Mouse (Mus musculus) embryonic facial prominence, embryonic 11.5 days (tissue): ENCODE results near the gene Slx4. TPM values are rescaled to one million over a fixed set of nuclear protein-coding genes. Genes with fewer than 3 reads are reported as not detected.

Source experiments
- ATAC-seq: fragments of 200-750 bp; cut with Nextera tagmentation; replicated peaks from 2 replicates; pipeline ENCODE4 v1.8.0; 2017; ENCODE audit warnings: low read depth; ENCODE audit not compliant: insufficient number of reproducible peaks, low FRiP score, low TSS enrichment
- DNase-seq: peaks from one replicate; pipeline ENCODE4 v3.0.0-alpha.2; 2015; ENCODE audit warnings: low spot score
- H3K27ac ChIP-seq: fragments of 300-500 bp; sonication (generic); replicated peaks from 2 replicates; pipeline ENCODE4 v1.5.1; 2014; ENCODE audit warnings: mild to moderate bottlenecking, low read depth, low read length, control low read depth
- H3K27me3 ChIP-seq: fragments of 300-500 bp; sonication (generic); 2 replicates; pipeline ENCODE4 v1.6.1; 2014; ENCODE audit warnings: mild to moderate bottlenecking, low read length, moderate library complexity, mixed read lengths; ENCODE audit not compliant: control insufficient read depth, insufficient read depth
- H3K36me3 ChIP-seq: fragments of 300-500 bp; sonication (generic); replicated peaks from 2 replicates; pipeline ENCODE4 v1.6.1; 2014; ENCODE audit warnings: low read depth, mild to moderate bottlenecking, low read length, moderate library complexity, mixed read lengths; ENCODE audit not compliant: control insufficient read depth, insufficient read depth
- H3K4me1 ChIP-seq: fragments of 300-500 bp; sonication (generic); 2 replicates; pipeline ENCODE4 v1.6.1; 2014; ENCODE audit warnings: low read length, mixed read lengths; ENCODE audit not compliant: control insufficient read depth, insufficient read depth
- H3K4me2 ChIP-seq: fragments of 300-500 bp; sonication (generic); 2 replicates; pipeline ENCODE4 v1.6.1; 2014; ENCODE audit warnings: low read depth, mild to moderate bottlenecking, control low read depth, low read length, moderate library complexity
- H3K4me3 ChIP-seq: fragments of 300-500 bp; sonication (generic); 2 replicates; pipeline ENCODE4 v1.5.1; 2014; ENCODE audit warnings: low read depth, low read length, control low read depth
- H3K9ac ChIP-seq: fragments of 300-500 bp; sonication (generic); replicated peaks from 2 replicates; pipeline ENCODE4 v1.6.1; 2014; ENCODE audit warnings: mild to moderate bottlenecking, control low read depth, low read length
- H3K9me3 ChIP-seq: fragments of 300-500 bp; sonication (generic); replicated peaks from 2 replicates; pipeline ENCODE4 v1.6.1; 2016; ENCODE audit warnings: mild to moderate bottlenecking, low read length, inconsistent platforms, mixed read lengths; ENCODE audit not compliant: control insufficient read depth
- WGBS: fragments of 180-500 bp; shearing (Covaris S2); extraction: QIAGEN DNeasy Blood & Tissue Kit; methylation state at CpG from one replicate; pipeline ENCODE4 v1.1.7; 2014; 5-methylcytosine and 5-hydroxymethylcytosine counted together
- polyA plus RNA-seq: library from polyadenylated mRNA; unstranded; fragments of >200 nt; fragmentation: Nextera tagmentation; extraction: Ambion mirVana; gene quantifications from 2 replicates; pipeline ENCODE4 v1.2.1, GENCODE M21; 2014

The Slx4 gene
- polyA plus RNA-seq, 1 experiment from 2014 or later, result 25.2 TPM

DNA sequence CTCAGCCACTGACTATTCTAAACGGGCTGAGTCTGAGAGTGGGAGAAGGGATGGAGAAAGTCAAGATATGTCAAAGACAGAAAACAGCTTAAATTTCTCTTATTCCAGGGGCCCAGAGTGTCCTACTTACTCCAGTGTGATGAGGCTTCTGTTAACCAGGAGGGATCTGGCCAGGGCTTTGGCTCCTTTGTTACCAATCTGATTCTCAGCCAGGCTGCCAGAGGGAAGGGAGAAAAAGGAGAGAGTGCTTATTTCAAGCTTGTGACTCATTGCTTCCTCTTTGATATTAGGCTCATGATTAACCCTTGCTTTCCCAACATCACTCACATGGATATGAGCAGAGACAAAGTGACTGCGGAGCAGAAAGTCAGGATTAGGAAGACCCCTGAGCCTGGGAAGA is 44.3 kb downstream of the Slx4 start:
- no peaks in the 10 kb centered on the region for H3K36me3 ChIP-seq
- H3K27ac ChIP-seq, result no peak overlapping the region
- no peak overlapping the region for H3K4me3 ChIP-seq
- no peaks in the 10 kb centered on the region for H3K4me1 ChIP-seq
- H3K4me2 ChIP-seq, result no peak overlapping the region
- no peak overlapping the region for H3K9ac ChIP-seq
- no peak for DNase-seq
- ATAC-seq, result no peak
- H3K27me3 ChIP-seq, result no peaks in the 10 kb centered on the region
- H3K9me3 ChIP-seq, result no peaks in the 10 kb centered on the region
- WGBS, result 73% methylated on average over 2 of the region's 2 CpGs

DNA sequence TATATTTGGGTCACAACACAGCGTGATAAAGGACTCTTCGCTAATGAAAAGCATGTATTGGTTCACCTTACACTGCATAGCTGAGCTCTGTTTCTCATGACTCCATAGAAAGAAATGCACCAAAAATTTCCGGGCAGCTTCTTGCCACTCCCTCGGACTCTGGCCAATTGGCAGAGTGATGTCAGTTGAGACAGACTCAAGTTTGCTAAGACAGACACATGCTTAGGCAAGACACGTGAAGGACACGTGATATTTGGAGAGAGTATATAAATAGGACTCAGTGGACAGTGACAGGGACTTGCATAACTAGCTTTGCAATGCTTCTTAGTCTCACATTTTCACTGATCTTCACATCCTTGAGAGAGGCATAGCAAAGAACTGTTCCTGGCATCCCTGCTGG is 47.2 kb downstream of the Slx4 start:
- DNase-seq (no peak), ATAC-seq (no peak)
- Histone ChIP-seq H3K27ac (no peak overlapping the region), H3K27me3 (no peaks in the 10 kb centered on the region), H3K36me3 (no peaks in the 10 kb centered on the region), H3K9me3 (no peaks in the 10 kb centered on the region), H3K9ac (no peak overlapping the region), H3K4me3 (no peak overlapping the region), H3K4me2 (no peak overlapping the region), H3K4me1 (no peaks in the 10 kb centered on the region)
- 79% methylated on average over 6 of the region's 6 CpGs for WGBS

DNA sequence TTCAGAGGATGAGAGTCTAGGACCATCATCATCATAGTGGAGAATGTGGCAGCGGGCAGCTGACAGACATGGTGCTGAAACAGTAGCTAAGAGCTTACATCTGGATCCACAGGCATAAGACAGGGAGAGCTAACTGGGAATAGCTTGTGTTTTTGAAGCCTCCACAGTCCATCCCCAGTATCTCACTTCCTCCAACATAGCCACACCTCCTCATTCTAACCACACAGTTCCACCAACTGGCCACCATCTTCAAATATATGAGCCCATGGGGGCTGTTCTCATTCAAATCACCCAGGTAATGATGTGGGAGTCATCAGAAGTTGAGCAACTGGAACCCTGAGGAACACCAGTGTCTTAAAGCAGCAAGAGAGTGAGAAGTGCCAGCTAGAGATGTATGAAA is 52.4 kb downstream of the Slx4 start:
- H3K4me1 ChIP-seq, result no peaks in the 10 kb centered on the region
- H3K4me3 ChIP-seq, result no peak overlapping the region
- H3K36me3 ChIP-seq, result no peaks in the 10 kb centered on the region
- ATAC-seq (no peak), DNase-seq (no peak)
- no peaks in the 10 kb centered on the region for H3K9me3 ChIP-seq
- H3K4me2 ChIP-seq, result no peak overlapping the region
- H3K27me3 ChIP-seq, result no peaks in the 10 kb centered on the region
- H3K9ac ChIP-seq, result no peak overlapping the region
- H3K27ac ChIP-seq, result no peak overlapping the region
- 77% methylated on average over 1 of the region's 1 CpGs for WGBS

DNA sequence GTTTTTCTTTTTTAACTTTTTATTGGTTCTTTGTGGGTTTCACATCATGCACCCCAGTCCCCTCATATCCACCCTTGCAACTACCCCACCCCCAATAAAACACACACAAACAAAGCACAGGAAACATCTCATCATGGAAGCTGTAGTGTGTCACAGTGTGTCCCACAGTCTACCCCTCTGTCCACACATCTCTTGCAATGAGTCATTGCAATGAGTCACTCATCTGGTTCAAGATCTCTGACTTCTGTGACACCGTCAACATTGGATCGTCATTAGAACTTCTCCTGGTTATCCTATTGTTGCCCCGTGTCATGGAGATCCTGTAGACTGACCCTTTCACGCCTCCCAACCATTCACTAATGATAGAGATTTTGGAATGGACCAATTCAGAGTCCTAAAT is 68.9 kb downstream of the Slx4 start:
- ATAC-seq (no peak), DNase-seq (no peak)
- WGBS, result 87% methylated on average over 4 of the region's 4 CpGs
- H3K4me3 ChIP-seq, result no peak overlapping the region
- H3K9ac ChIP-seq, result no peak overlapping the region
- no peak overlapping the region for H3K27ac ChIP-seq
- H3K9me3 ChIP-seq, result no peaks in the 10 kb centered on the region
- no peaks in the 10 kb centered on the region; the same call in 1 of the 2 replicates for H3K36me3 ChIP-seq
- H3K4me2 ChIP-seq, result no peak overlapping the region
- no peaks in the 10 kb centered on the region for H3K27me3 ChIP-seq
- H3K4me1 ChIP-seq, result no peaks in the 10 kb centered on the region

DNA sequence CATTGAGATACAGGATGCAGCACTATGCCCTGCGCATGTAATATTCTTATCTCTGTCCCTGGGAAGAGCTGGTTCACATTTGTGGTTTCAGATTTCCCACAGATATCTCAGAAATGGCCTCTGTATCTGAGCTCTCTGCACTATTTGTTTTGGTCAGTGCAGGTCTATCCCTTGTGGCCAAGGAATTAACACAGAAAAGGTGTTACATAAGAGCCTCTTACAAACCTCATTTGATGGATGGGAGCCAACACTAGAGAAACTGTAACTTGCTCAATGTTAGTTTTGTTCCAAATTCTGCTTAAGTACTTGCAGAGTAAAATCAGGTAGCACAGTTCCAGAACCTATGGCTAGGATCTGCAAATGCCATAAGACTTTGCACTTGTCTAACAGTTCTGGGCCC is 69.5 kb downstream of the Slx4 start:
- H3K4me3 ChIP-seq, result no peak overlapping the region
- H3K27ac ChIP-seq, result no peak overlapping the region
- H3K9me3 ChIP-seq, result no peaks in the 10 kb centered on the region
- H3K27me3 ChIP-seq, result no peaks in the 10 kb centered on the region
- H3K9ac ChIP-seq, result 0 out of 2 replicates have a peak overlapping the region, but pooled peaks have one; percentile 13
- H3K4me1 ChIP-seq, result no peaks in the 10 kb centered on the region
- DNase-seq (no peak), ATAC-seq (no peak)
- 90% methylated on average over 1 of the region's 1 CpGs for WGBS
- H3K4me2 ChIP-seq, result no peak overlapping the region
- H3K36me3 ChIP-seq, result no peaks in the 10 kb centered on the region; the same call in 1 of the 2 replicates

DNA sequence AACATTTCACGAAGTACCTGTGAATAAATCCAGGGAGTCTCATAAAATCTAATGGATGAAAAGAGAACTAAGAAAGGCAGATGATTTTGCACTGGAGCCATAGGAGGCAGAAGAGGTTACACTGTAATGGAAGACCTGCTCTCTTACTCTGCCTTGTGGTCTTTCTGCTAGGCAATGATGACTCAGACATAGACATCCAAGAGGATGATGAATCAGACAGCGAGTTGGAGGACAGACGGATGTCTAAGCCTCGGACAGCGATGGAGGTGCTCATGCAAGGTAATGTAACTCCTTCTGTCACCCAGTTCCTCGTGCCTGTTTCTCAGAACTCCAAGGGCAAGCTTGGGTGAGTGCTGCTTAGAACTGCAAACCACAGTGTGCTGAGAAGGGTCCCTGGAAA is 70.0 kb downstream of the Slx4 start:
- Histone ChIP-seq H3K27ac (no peak overlapping the region), H3K36me3 (no peaks in the 10 kb centered on the region; the same call in 1 of the 2 replicates), H3K27me3 (no peaks in the 10 kb centered on the region), H3K9me3 (no peaks in the 10 kb centered on the region), H3K4me1 (no peaks in the 10 kb centered on the region), H3K4me2 (no peak overlapping the region), H3K4me3 (no peak overlapping the region), H3K9ac (no peak overlapping the region)
- ATAC-seq, result no peak
- WGBS, result 87% methylated on average over 6 of the region's 6 CpGs
- no peak for DNase-seq

DNA sequence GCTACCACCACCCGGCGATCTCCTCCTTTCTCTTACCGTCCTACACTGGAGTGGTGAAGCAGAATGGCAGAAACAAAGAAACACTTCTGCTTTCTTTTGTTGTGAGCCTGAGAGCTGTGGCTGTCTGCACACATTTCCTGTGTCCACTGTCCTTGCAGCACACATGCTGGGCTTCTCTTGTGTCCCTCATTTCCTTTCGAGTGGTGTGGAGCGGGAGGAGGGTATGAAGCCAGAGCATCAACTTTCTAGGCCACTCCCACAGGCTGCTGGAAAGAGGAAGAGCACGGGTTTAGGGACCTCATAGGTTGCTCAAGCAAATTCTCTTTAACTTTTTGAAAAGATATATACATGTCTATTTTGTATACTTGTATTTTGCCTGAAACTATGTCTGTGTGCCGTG is 74.4 kb downstream of the Slx4 start:
- DNase-seq (peak; percentile 3), ATAC-seq (no peak)
- Histone ChIP-seq H3K9ac (no peak overlapping the region), H3K4me2 (no peak overlapping the region), H3K4me3 (no peak overlapping the region), H3K9me3 (no peaks in the 10 kb centered on the region), H3K27me3 (no peaks in the 10 kb centered on the region), H3K4me1 (no peaks in the 10 kb centered on the region), H3K36me3 (peaks cover 3% of the 10 kb centered on the region), H3K27ac (no peak overlapping the region)
- 78% methylated on average over 7 of the region's 7 CpGs for WGBS
